Mouse (Mus musculus): ENCODE measurements around the gene Psd. TPM values are rescaled to one million over a fixed set of nuclear protein-coding genes. Genes with fewer than 3 reads are reported as not detected.
A peak's percentile ranks its signal among the peaks of the same experiment; 100 is the strongest.

The Psd gene
- polyA plus RNA-seq, 1 experiment from 2014 or later = 146 TPM

MicroRNAs within 50 kb of the gene (microRNA counts, 519-probe panel; counts per million panel counts)
- microRNA mmu-miR-146b = 1,966 counts per million, percentile 46 among the panel's probes with 10 or more counts

Small RNA genes lying within 50 kb of the gene (microRNA-seq; reads per million reads assigned to microRNA genes)
- 2.8 reads per million, percentile 12 among the genes with 10 or more reads in this experiment for gene Mir146b

Other genes starting within 250 kb of the Psd start
- gene Elovl3, start 195.3 kb downstream of the Psd start, polyA plus RNA-seq (2015; fragmentation: Nextera tagmentation; extraction: Ambion mirVana) = 0.15 and 0.17 TPM in 2 replicates
- gene Pitx3, start 178.8 kb downstream of the Psd start, polyA plus RNA-seq (2015; fragmentation: Nextera tagmentation; extraction: Ambion mirVana) = 1.6 and 2.0 TPM in 2 replicates
- gene Gbf1, start 174.6 kb downstream of the Psd start, polyA plus RNA-seq (2015; fragmentation: Nextera tagmentation; extraction: Ambion mirVana) = 62.8 and 66.9 TPM in 2 replicates
- 1.3 and 1.5 TPM in 2 replicates for gene Nfkb2, start 22.8 kb downstream of the Psd start, polyA plus RNA-seq (2015; fragmentation: Nextera tagmentation; extraction: Ambion mirVana)
- gene Fbxl15, start 1.0 kb upstream of the Psd start, polyA plus RNA-seq (2015; fragmentation: Nextera tagmentation; extraction: Ambion mirVana) = 49.5 and 51.3 TPM in 2 replicates
- 313 and 332 TPM in 2 replicates for gene Cuedc2, start 11.5 kb upstream of the Psd start, polyA plus RNA-seq (2015; fragmentation: Nextera tagmentation; extraction: Ambion mirVana)
- 10.7 and 11.8 TPM in 2 replicates for gene Mfsd13a, start 14.0 kb upstream of the Psd start, polyA plus RNA-seq (2015; fragmentation: Nextera tagmentation; extraction: Ambion mirVana)
- gene 2310034G01Rik, start 23.1 kb upstream of the Psd start, polyA plus RNA-seq (2015; fragmentation: Nextera tagmentation; extraction: Ambion mirVana) = 1.4 and 2.7 TPM in 2 replicates
- gene Actr1a, start 68.6 kb upstream of the Psd start, polyA plus RNA-seq (2015; fragmentation: Nextera tagmentation; extraction: Ambion mirVana) = 378 and 383 TPM in 2 replicates
- 19.0 and 22.5 TPM in 2 replicates for gene Sufu, start 69.7 kb upstream of the Psd start, polyA plus RNA-seq (2015; fragmentation: Nextera tagmentation; extraction: Ambion mirVana)
- gene Trim8, start 174.5 kb upstream of the Psd start, polyA plus RNA-seq (2015; fragmentation: Nextera tagmentation; extraction: Ambion mirVana) = 25.9 and 26.8 TPM in 2 replicates
- gene Arl3, start 246.0 kb upstream of the Psd start, polyA plus RNA-seq (2015; fragmentation: Nextera tagmentation; extraction: Ambion mirVana) = 213 and 226 TPM in 2 replicates
- 9.7 and 12.8 TPM in 2 replicates for gene Sfxn2, start 246.2 kb upstream of the Psd start, polyA plus RNA-seq (2015; fragmentation: Nextera tagmentation; extraction: Ambion mirVana)